Mouse (Mus musculus) left cerebral cortex, postnatal 36 days (tissue): ENCODE measurements around the gene Golga5. TPM values are rescaled to one million over a fixed set of nuclear protein-coding genes. Genes with fewer than 3 reads are reported as not detected.

Experiments used
- DNase-seq, 2 experiments: peaks; one replicate each; pipeline ENCODE4 v3.0.0; 2021 to 2022; ENCODE audit warnings: low spot score in 2 of 2, mixed read lengths in 1 of 2
- intact Hi-C: fragments of 180-260 bp; cut with DNase I; formaldehyde crosslinking; loops from one replicate; pipeline ENCODE4 v1.15.1; 2025
- total RNA-seq, 2 experiments: library from RNA; stranded (reverse); gene quantifications; 2 replicates each; pipeline ENCODE4 v1.2.3; 2021

The Golga5 gene
- total RNA-seq = 10 to 100 TPM; 29.1 to 29.5 TPM

DNA sequence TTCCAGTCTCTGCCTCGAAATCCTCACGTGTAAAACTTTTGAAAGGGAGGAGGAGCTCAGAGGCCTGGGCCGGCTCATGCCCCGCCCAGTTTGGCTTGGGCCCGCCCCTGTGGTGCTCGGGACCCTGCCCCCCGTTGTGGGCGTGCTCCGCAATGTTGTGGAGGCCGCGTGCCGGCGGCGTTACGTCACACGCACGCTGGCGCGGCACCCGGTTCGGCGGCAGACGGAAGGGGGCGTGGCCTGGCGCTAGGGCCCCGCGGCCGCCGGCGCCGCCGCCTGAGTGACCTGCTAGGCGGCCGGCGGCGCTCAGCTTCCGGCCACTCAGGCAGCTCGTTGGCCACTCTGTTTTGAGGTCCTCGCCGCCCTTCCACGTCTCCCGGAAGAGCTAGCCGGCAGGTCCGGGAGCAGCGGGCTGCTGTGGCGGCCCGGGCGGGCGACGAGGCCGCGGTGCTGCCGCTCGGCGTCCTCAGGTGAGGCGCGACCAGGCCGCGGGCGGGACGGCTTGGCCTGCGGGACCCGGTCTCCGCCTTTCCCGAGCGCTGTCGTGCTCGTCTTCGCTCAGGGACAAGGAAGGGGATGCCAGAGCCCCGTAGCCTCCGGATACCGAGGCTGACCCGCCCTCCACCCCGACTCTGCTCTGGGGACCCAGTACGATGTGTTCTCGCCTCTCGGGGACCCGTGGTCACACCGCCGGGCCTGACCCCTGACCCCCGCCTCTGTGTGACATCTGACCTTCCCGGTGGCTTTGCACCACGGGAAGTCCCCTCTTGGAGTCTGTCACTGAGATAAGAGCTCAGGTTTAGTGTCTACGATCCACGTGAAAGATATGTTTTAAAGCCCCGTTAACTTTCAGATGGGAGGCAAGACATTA is at the start of gene Golga5:
Golga5 (plus strand) TSS at position 242 of the 871 bp plus-strand sequence.
- DNase-seq = peak; percentile 96 to 99
- intact Hi-C loops = loop anchor here (5.0 kb wide), 1 partner anchor 492 kb away; the partner anchor contains the start of gene Cpsf2

DNA sequence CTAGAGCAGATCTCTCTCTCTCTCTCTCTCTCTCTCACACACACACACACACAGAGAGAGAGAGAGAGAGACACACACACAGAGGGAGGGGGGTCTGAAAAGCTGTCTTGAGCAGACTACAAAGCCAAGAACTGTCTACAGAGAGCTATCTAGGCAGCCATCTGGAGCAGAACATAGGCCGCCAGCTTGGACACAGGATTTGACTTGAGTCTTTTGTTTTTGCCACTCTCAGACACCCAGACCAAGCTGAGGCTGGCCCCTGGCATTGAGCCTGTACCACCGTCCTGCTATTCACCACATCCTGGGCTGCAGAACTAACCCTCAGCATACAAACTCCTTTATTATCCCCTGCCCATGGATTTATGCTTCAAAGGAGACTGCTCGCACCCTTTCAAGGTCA is 49.4 kb upstream of the Golga5 start:
- intact Hi-C loops = no loop called here
- no peak for DNase-seq

DNA sequence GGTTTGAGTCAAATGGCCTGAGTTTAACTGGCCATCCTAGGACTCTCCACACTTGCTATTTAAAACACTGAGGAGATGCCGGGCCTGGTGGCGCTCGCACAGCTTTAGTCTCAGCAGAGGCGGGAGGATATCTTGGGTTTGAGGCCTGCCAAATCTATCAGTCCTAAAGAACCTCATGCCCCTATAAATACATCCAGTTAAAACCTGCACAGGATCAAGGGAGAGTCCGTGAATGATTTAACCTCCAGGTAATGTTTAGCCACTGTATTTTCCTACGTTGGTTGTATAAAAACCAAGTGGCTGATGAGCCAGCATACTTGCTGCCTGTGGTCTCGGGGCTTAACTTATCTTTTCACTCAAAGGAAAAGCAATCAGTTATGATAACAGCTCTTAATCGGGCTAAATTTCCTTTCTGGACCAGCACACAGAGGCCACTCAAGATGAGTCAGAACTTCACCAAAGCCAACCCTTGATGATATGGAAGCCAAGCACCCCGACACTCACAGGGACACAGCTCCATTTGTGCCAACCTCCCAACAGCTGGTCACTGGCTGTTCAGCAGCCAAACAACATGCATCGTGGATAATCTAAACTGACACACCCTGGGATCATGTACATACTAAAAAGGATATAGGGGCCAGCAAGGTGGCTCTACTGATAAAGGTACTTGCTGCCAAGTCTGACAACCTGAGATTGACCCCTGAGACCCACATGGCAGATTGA is 48.6 kb upstream of the Golga5 start:
- intact Hi-C loops = no loop called here
- DNase-seq = no peak

DNA sequence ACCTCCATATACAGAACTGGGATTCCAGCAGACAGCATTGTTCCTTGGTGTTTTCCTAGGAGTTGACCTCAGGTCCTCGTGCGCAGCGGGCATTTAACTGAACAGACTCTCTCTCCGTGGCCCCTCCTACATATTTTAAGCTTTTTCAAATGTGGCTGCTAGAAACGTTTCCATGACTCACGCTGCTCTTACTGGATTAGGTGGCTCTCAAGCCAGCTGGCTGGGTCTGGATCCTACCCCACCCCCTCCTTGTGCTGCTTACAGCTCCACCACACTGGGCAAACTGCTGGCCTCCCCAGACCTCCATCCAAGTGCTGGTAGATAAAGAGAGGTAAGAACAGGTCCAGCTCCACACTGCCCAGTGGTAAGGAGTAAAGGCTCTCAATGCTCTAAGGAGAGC is 46.9 kb upstream of the Golga5 start:
- intact Hi-C loops = no loop called here
- DNase-seq = peak in 1 of 2 experiments; percentile 38

DNA sequence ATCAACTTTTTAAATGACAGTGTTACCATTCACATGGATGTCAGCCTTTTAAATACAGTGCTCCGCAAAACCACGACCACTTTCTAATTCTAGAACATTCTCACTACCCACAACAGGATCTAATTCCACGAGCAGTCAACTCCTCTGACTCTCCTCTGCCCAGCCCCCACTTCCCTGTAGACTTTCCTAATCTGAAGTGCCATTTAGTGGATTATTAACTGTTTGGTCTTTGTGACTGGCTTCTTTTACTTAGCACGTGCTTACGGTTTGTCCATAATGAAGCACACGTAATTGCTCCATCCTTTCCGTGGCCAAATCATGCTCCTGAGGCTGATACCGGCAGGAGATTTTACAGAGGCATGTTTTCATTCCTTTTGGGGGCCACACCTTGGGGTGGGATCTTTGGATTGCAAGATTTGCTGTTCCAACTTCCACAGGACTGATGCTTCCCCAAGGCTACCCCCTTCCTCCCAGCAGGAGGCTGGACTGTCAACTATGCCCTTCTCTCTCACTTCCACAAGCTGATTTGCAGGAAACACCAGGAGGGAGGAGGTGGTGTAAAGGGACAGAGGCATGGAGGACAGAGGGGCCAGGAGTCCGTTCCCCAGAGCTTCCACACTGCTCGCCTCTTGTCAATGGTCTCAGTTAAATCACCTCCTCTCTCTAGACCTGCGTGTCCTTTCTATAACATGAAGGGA is 46.2 kb upstream of the Golga5 start:
- intact Hi-C loops = no loop called here
- DNase-seq = no peak

DNA sequence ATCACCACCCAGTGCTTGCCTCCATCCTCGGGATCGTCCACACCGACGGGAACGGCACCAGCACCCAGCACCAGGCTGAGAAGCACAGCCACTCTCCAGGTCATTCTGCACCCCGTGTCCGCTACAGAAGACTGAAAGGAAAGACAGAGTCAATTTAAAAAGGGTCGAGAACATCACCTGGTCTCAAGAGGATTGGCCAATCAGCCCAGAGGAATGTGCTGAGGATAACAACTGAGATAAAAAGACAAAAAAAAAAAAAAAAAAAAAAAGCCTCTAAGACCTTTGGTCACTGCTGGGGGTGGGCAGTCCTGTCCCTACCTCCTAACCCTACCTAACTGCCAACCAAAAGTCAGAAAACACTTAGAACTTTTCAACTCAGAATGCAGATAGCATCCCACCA is 45.3 kb upstream of the Golga5 start:
- intact Hi-C loops = no loop called here
- DNase-seq = no peak

DNA sequence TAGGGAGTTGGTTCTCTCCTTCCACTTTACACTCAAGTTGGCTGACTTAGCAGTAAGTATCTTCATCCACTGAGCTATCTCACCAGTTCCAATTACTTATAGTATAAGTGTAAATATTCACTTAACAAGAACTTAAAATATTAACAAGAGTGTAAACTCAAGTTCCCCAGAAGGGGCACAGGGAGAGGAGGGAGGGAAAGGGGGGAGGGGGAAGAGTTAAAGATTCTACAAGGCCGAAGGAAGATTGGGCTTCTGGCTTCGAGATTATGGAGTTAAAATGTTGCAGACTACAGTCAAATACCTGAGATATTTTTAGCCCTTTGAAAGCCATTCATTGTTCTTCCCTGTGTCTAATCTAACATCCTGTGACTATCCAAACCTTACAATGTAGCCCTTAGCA is 44.5 kb upstream of the Golga5 start:
- DNase-seq = no peak
- intact Hi-C loops = no loop called here

DNA sequence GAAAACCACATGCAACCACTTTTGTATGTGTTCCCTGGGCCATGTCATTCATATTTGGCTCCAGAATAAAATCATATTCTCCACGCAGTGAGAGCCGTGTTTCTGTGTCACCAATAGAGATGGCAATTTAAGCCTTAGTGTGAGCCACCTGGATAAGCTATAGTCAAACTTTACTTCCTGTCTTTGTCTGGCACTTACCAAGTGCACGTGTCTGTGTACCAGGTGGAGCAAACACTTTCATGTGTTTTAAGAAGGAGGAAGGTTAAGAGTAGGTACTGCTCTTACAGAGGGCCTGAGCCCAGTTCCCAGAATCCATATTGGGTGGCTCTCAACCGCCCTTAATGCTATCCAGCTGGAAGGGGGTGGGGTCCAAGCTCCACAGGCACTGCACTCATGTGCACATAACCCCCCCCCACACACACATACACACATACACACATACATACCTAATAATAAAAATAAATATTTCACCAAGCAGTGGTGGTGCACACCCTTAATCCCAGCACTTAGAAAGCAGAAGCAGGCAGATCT is 43.8 kb upstream of the Golga5 start:
- no peak for DNase-seq
- intact Hi-C loops = no loop called here

DNA sequence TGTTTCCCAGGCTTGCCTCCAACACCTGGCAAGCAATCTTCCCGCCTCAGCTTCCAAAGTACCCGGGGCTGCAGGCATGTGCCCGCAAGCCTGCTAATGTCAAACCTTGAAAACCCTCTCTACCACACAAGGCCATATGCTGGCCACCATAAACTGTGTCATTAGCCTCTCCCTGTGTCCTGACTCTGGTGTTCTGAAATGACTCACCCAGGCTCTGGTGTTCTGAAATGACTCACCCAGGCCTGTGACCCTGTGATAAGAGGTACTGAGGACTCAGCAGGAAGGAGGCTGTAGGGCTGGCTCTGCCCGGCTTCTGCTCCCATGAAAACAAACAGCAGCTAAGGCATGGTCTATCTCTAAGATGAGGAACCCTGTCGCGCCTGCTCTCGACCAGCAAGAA is 42.6 kb upstream of the Golga5 start:
- DNase-seq = no peak
- intact Hi-C loops = no loop called here

DNA sequence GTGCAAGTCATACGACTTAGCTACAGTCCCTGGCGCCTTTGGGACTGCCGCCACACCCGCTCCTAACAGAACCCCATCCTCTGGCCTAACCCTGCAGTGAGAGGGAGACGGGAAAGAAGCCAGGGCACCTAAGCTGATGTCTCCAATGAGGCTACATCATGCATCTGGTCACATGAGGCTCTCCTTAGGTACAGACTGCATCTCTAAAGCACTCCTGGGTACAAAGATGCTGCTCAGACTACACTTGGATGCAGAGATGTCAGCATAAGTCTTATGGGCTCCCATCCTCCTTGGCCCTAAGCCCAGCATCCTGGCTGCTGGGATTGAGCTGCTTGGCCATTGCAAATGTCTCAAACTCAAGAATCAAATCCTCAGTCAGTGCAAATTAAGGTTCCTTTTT is 39.3 kb upstream of the Golga5 start:
- no peak for DNase-seq
- intact Hi-C loops = no loop called here

DNA sequence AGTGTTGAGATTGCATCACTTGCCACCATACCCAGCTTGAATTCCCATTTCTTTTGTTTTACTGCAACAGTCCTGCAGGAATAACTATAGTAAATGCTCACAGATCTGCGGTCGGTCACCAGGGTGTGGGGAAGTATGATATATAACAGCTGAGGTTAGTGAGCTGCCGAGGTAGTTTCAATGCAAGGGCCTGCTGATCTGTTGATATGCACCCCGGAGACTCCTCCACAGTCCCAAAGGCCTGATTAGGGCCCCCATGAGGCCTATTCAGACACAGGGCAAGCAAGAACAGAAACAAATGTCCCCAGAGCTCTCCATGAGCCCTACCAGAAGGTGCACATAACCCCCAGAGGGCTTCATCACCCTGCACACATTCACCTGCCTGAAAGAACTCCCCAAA is 38.7 kb upstream of the Golga5 start:
- no peak for DNase-seq
- intact Hi-C loops = no loop called here

DNA sequence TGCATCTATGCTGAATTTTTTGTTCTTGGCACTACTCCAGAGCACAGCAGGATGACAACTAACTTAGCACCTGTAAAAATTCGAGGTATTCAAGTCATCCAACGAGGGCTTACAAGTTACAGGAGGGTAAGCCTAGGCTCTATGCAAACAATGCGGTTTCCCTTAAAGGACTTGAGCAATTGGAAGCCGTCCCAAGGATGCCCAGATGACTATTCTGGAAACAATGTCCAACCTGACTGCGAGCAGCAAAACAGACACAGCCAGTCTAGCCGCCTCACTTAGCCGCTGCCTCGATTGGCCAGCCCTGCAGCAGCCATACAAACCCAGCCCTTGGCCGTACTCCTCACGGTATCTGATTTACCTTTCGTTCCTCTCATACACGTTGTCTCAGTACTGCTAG is 36.7 kb upstream of the Golga5 start:
- DNase-seq = no peak
- intact Hi-C loops = no loop called here

DNA sequence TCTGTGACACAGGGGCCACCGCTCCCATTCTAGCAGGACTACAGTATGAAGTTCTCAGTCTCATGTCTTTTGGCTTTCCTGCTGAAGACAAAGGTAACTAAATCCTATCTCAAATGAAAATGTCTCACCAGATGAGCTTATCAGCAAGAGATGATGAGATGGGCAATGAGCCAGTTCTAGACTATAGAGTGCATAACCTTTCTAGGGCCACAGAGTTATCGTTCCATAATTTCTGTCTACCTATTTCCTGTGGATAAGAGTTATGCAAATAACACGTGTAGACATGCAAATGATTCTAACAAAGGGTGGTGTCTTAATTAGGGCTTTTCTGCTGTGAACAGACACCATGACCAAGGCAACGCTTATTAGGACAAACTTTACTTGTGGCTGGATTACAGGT is 34.8 kb upstream of the Golga5 start:
- intact Hi-C loops = no loop called here
- DNase-seq = no peak

DNA sequence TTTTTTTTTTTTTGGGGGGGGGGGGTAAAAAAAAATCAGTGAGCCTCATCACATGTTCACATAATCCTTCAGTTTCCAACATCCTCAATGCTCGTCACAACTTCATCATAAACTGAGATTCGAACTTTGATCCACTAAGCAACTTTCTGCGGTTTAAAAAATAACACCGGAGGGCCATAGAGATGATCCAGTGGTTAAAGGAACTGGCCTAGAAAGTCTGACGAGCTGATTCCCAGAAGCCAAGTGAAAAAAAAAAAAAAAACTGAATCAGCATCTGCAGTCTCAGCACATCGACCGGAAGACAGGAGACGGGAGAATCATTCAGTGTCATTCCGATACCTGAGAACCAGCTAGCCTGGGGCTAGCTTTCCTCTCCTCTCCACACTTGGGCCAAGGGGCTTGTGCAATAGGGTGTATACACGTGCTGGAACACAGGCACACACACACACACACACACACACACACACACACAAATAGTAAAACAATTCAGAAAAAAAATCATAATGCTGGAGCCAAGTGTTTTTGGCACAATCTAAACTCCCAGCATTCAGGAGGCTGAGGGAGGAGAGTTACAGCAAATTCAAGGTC is 31.9 kb upstream of the Golga5 start:
- no peak for DNase-seq
- intact Hi-C loops = no loop called here

DNA sequence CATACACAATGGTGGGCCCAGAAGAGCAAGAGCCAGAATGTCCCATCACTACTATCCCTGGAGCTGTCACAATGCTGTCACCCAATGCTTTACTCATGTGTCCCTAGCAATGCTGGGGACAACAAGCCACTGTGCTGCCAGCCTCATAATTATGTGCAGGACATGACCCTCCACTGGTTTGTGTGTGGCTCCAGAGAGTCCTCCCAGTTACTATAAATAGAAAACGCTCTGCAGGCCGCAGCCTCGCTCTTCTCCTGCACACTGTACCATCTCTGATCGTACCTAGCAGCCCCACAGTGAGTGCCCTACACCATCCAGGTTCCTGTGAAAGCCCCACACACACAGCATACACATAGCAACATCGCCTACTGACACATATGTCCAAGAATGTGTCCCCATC is 31.0 kb upstream of the Golga5 start:
- intact Hi-C loops = no loop called here
- no peak for DNase-seq

DNA sequence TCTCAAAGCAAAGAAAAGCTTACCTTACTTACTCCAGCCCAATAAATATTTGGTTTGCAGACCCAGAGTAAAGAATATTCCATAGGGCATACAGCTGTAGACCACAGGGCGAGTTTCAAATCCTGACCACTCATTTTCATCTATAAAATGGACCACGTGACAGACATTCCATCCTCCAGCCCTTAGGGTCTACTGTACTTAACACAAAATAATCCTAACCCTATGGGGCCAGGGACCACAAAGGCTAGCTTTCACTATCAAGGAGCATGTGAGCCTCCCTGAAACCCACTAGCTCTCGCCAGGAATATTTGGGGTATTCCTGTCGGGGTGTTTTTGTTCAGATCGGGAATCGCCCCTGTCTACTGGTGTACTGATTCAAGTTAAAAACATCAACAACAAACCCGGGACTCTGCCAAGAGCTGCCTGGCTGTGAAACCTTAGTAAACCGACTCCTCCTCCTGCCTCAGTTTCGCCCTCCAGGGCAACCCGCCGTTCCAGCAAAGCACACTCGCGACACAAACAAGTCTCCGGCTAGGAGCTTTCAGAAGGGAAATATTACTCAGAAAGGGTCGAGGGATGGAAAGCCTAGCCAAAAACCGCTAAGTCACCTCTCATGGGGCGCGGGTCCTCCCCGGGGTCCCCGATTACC is 29.8 kb upstream of the Golga5 start:
- DNase-seq = no peak
- intact Hi-C loops = no loop called here

DNA sequence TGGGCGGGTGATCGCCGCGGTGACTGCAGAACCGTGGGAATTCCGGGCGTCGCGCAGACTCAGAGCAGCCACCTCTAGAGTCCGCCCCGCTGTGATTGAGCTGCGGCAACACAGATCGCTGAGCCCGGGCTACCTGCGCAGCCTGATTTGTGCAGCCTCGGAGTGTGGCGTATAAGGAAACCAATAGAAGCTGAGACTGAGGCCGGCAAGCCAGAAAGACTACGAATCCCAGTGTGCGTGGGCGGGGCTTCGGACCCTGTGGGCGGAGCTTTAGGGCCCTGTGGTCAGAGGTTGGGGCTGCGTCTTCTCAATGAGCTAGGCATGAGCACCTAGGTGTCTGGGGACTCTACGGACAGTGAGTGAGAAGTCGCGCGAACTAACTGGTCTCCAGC is 29.3 kb upstream of the Golga5 start, which contains the start of gene Lgmn:
Lgmn (minus strand) TSS at position 182 of the 392 bp plus-strand sequence.
- intact Hi-C loops = no loop called here
- peak; percentile 96 to 98 for DNase-seq

DNA sequence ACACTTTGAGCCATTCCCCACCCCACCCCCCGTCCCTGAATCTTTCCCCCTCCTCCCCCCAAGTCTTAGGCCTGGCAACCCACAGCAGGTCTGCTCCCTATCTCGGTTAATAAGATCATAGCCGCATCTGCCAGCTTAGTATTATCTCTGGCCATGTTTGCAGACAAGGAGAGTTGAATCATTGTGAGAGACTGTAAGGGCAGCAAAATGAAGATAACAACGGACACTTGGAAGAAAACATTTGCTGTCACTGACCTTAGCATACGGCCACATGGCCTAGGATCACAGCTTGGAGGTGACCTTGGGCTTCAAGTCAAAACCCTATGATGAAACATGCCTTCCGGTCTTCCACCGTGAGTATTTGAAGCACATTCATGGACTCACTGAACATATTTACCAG is 28.4 kb upstream of the Golga5 start:
- no peak for DNase-seq
- intact Hi-C loops = no loop called here

DNA sequence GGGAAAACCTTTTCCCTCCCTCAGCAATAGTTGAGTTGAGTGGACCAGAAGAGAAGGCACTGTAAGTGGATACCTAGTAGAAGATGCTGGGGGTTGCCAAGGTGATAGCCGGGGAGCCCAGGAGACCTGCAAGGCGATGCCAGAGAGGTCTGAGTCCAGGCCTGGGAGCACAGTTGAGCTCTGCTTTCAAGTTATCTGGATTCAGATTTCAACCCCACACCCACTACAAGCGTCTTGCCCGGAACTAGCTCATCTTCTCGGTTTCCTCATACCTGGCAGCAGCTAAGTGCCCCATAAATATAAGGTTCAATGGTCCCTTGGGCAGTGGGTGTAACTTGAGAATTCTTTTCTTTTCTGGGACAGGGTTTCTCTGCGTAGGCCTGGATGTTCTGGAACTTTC is 27.8 kb upstream of the Golga5 start:
- no peak for DNase-seq
- intact Hi-C loops = no loop called here
